Mouse (Mus musculus) hindbrain, embryonic 13.5 days (tissue): ENCODE measurements around the gene Olfr689. TPM values are rescaled to one million over a fixed set of nuclear protein-coding genes. Genes with fewer than 3 reads are reported as not detected.
A peak's percentile ranks its signal among the peaks of the same experiment; 100 is the strongest.
"Not testable (repeated sequence)": the region's sequence is repeated elsewhere in the genome, so short reads cannot be mapped to it uniquely, and the experiment has no call there.

Experiments used
- ATAC-seq: fragments of 200-750 bp; cut with Nextera tagmentation; 2 replicates; pipeline ENCODE4 v1.8.0; 2017; ENCODE audit warnings: moderate TSS enrichment; ENCODE audit not compliant: low FRiP score
- H3K27ac ChIP-seq: fragments of 300-500 bp; sonication (generic); 2 replicates; pipeline ENCODE4 v1.5.1; 2015; ENCODE audit warnings: inconsistent platforms, mild to moderate bottlenecking, moderate library complexity
- H3K27me3 ChIP-seq: fragments of 300-500 bp; sonication (generic); 2 replicates; pipeline ENCODE4 v1.6.1; 2015; ENCODE audit warnings: mild to moderate bottlenecking, inconsistent platforms
- H3K36me3 ChIP-seq: fragments of 300-500 bp; sonication (generic); 2 replicates; pipeline ENCODE4 v1.6.1; 2015; ENCODE audit warnings: mild to moderate bottlenecking, inconsistent platforms
- H3K4me1 ChIP-seq: fragments of 300-500 bp; sonication (generic); replicated peaks from 2 replicates; pipeline ENCODE4 v1.6.1; 2015; ENCODE audit warnings: inconsistent platforms
- H3K4me2 ChIP-seq: fragments of 300-500 bp; sonication (generic); 2 replicates; pipeline ENCODE4 v1.6.1; 2015; ENCODE audit warnings: inconsistent platforms, mild to moderate bottlenecking, moderate library complexity
- H3K4me3 ChIP-seq: fragments of 300-500 bp; sonication (generic); 2 replicates; pipeline ENCODE4 v1.5.1; 2015; ENCODE audit warnings: mild to moderate bottlenecking, inconsistent platforms
- H3K9ac ChIP-seq: fragments of 300-500 bp; sonication (generic); 2 replicates; pipeline ENCODE4 v1.6.1; 2015; ENCODE audit warnings: mild to moderate bottlenecking, inconsistent platforms
- H3K9me3 ChIP-seq: fragments of 300-500 bp; sonication (generic); 2 replicates; pipeline ENCODE4 v1.6.1; 2016; ENCODE audit warnings: inconsistent platforms
- WGBS: fragments of 180-500 bp; shearing (Covaris S2); methylation state at CpG from one replicate; pipeline ENCODE4 v1.1.7; 2015; 5-methylcytosine and 5-hydroxymethylcytosine counted together
- polyA plus RNA-seq: library from polyadenylated mRNA; unstranded; fragments of >200 nt; fragmentation: Nextera tagmentation; extraction: Ambion mirVana; gene quantifications from 2 replicates; pipeline ENCODE4 v1.2.1, GENCODE M21; 2015

Gene Olfr689
- 0.05 TPM in 1 of 2 replicates, not detected in the other for polyA plus RNA-seq

DNA sequence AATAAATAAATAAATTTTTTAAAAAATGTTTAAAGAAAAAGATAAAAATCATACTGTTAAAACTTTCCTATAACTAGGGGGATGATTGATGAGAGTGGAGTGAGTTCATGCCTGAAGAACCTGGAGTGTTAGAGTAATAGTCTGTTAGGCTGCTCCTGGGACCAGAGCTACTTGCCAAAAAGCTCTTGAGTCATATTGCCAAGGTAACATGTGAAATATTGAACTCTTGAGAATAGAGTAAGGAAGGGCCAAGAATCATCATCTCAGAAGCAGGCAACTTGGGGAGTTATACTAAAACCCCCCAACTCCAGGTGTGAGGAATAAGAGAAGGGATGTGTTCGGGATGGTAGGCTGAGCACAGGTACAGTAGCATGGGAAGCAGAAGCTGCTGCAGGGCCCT, at the start of gene Olfr689:
Gene Olfr689 (plus strand): TSS at position 301 of the 400 bp plus-strand sequence.
- Histone ChIP-seq H3K27me3 (no peaks in the 10 kb centered on the region), H3K27ac (no peak within 1 kb of the TSS), H3K4me3 (no peak within 1 kb of the TSS), H3K9me3 (no peaks in the 10 kb centered on the region), H3K4me2 (no peak within 1 kb of the TSS), H3K9ac (no peak within 1 kb of the TSS), H3K36me3 (no peaks in the 10 kb centered on the region), H3K4me1 (no peaks in the 10 kb centered on the region)
- WGBS: 96% methylated on average over 1 of the region's 1 CpGs
- no peak for ATAC-seq

DNA sequence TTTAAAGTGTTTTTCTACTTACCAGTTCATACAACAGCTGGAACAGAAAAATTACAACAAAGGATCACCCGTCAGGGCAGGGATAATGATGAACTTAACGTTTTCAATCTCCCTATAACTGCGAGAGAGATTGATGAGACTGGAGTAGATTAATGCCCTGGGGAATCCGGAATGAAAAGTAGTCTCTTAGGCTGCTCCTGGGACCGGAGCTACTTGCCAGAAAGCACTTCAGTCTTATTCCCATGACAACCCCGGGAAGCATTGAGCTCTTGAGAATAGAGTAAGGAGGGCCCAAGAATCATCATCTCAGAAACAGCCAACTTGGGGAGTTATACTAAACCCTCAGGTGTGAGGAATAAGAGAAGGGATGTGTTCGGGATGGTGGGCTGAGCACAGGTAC, 38.5 kb upstream of the Olfr689 start:
- no peaks in the 10 kb centered on the region for H3K9me3 ChIP-seq
- no peaks in the 10 kb centered on the region for H3K4me1 ChIP-seq
- H3K27me3 ChIP-seq: no peaks in the 10 kb centered on the region
- H3K36me3 ChIP-seq: no peaks in the 10 kb centered on the region
- no peak overlapping the region for H3K9ac ChIP-seq
- WGBS: 70% methylated on average over 7 of the region's 7 CpGs
- no peak overlapping the region for H3K4me3 ChIP-seq
- no peak overlapping the region for H3K4me2 ChIP-seq
- no peak overlapping the region for H3K27ac ChIP-seq
- peak; percentile 46; the same call in 1 of the 2 replicates for ATAC-seq

DNA sequence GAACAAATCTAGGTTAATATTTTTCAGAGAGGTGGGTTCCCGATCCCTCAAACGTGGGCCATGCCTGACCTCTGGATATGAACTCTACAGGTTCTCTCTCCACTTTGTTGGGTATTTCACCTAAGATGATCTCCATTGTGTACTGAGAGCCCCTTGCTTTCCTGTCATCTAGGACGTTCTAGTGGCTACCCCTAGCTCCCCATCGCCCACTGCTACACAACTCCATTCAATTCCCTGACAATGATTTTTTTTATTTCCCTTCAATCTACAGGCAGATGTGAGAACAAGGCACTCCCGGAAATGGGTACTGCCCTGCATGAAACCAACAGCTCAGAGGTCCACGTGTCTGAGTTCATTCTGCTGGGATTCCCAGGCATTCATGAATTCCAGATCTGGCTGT, 23.2 kb upstream of the Olfr689 start, which contains the start of gene Olfr688:
Gene Olfr688 (plus strand): TSS at position 301 of the 400 bp plus-strand sequence.
- no peak within 1 kb of the TSS for H3K4me3 ChIP-seq
- ATAC-seq: no peak
- no peak within 1 kb of the TSS for H3K9ac ChIP-seq
- no peak within 1 kb of the TSS for H3K4me2 ChIP-seq
- 80% methylated on average over 6 of the region's 6 CpGs for WGBS
- no peak within 1 kb of the TSS for H3K27ac ChIP-seq
- H3K36me3 ChIP-seq: no peaks in the 10 kb centered on the region
- H3K4me1 ChIP-seq: no peaks in the 10 kb centered on the region
- H3K9me3 ChIP-seq: no peaks in the 10 kb centered on the region
- H3K27me3 ChIP-seq: no peaks in the 10 kb centered on the region

DNA sequence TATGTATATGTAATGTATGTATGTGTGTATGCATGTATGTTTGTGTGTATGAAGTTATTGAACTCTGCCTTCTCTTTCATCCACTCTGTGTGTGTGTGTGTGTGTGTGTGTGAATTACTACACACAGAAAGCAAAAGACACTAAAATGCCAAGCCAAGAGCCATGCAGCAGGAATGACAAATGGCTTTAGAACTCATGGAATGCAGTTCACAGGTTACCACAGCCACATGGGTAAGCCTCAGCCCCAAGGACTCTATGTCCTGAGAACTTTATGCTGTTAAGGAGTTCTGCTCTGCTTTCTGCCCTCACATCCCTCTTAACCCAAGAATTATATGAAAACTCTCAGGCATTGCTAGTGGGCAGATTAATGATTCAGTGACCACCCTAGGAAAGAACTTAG, 20.9 kb upstream of the Olfr689 start:
- H3K9me3 ChIP-seq: no peaks in the 10 kb centered on the region
- no peak overlapping the region for H3K4me2 ChIP-seq
- H3K27ac ChIP-seq: no peak overlapping the region
- ATAC-seq: no peak
- H3K36me3 ChIP-seq: no peaks in the 10 kb centered on the region
- H3K4me1 ChIP-seq: no peaks in the 10 kb centered on the region
- H3K4me3 ChIP-seq: no peak overlapping the region
- no peaks in the 10 kb centered on the region for H3K27me3 ChIP-seq
- H3K9ac ChIP-seq: no peak overlapping the region

DNA sequence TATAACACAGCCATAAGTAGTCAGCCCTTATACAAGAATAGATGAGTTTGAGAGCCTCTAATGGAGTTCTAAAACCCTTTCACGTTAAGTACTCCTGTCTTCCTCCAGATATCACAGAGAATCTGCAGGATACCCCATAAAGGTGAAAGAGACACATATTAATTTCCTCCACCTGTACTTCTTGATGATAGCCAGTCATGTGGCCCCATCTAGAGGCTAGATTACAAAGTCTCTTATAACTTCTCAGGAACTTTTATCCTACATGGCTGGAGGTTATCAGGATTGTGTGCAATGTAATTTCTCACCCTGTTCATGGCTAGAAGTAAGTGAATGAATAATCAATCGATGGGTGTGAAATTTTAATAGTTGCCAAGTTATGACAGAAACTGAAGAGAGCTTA, 14.3 kb downstream of the Olfr689 start:
- Histone ChIP-seq H3K4me1 (no peaks in the 10 kb centered on the region), H3K4me2 (no peak overlapping the region), H3K27me3 (no peaks in the 10 kb centered on the region), H3K4me3 (no peak overlapping the region), H3K27ac (no peak overlapping the region), H3K9me3 (no peaks in the 10 kb centered on the region), H3K36me3 (no peaks in the 10 kb centered on the region), H3K9ac (no peak overlapping the region)
- ATAC-seq: no peak
- WGBS: 76% methylated on average over 2 of the region's 2 CpGs

DNA sequence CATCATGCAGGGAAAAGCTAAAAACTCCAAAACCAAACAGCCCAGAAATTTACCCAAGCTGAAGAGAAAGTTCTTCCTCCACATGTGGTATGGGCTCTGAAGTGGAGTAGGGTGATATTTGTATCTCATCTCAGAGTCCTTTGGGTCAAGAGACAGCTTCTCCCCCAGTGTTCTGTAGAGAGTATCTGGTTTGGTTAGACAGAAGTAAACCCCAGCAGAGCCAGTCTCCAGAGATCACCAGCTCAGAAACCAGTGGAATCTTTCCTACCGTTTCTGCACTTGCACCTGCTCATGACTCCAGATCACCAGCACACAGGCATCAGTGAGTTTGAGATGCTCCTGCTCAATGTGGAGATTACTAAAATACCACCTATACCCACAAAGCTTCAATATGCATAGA, 23.0 kb downstream of the Olfr689 start, which contains the start of gene Olfr690:
Gene Olfr690 (minus strand): TSS at position 101 of the 400 bp plus-strand sequence.
- H3K27me3 ChIP-seq: no peaks in the 10 kb centered on the region
- no peaks in the 10 kb centered on the region for H3K4me1 ChIP-seq
- no peak for ATAC-seq
- no peaks in the 10 kb centered on the region for H3K36me3 ChIP-seq
- H3K4me3 ChIP-seq: no peak within 1 kb of the TSS
- 82% methylated on average over 1 of the region's 1 CpGs for WGBS
- no peak within 1 kb of the TSS for H3K9ac ChIP-seq
- H3K9me3 ChIP-seq: no peaks in the 10 kb centered on the region
- no peak within 1 kb of the TSS for H3K4me2 ChIP-seq
- no peak within 1 kb of the TSS for H3K27ac ChIP-seq

DNA sequence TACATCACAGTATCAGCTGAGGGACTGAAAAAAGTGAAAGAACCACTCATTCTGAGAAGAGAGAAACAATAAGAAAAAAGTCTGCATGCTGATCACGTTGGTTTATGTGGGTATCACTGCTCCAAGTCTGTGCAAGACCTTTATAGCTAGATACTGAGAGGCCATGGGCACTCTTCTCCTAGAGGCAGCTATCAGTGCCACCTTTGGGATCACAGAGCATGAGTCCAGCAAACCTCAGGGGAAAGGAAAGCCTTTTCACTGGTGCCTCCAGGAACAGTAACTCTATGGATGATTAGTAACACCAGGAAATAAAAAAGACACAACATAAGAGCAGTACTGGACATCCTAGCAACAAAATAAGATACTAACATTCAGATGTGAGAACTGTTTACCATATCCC, 31.2 kb downstream of the Olfr689 start, which contains the start of gene Olfr691:
Gene Olfr691 (minus strand): TSS at position 101 of the 400 bp plus-strand sequence.
- Histone ChIP-seq H3K9ac (no peak within 1 kb of the TSS), H3K9me3 (no peaks in the 10 kb centered on the region), H3K4me3 (no peak within 1 kb of the TSS), H3K4me1 (no peaks in the 10 kb centered on the region), H3K27me3 (no peaks in the 10 kb centered on the region), H3K4me2 (no peak within 1 kb of the TSS), H3K27ac (no peak within 1 kb of the TSS), H3K36me3 (no peaks in the 10 kb centered on the region)
- no peak for ATAC-seq
- 71% methylated on average over 1 of the region's 1 CpGs for WGBS

DNA sequence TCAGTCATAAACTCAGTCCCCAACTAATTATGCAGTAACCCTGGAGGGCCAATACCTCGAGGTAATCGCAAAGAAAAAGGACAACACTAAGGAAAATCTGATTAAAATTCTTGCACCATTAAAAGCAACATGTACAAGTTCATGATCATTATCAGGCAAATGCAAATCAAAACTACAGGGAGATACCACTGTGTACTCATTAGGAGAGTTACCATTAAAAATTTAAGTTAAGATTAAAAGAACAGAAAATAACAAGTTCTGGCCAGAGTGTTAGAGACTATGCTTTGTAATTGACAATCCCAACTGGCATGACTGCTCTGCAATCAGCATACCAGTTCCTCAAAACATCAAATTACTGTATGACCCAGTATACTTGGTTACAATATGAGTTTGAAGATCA, 31.8 kb downstream of the Olfr689 start:
- Histone ChIP-seq H3K4me1 (no peaks in the 10 kb centered on the region), H3K27me3 (no peaks in the 10 kb centered on the region), H3K36me3 (no peaks in the 10 kb centered on the region), H3K27ac (no peak overlapping the region), H3K4me3 (no peak overlapping the region), H3K4me2 (no peak overlapping the region), H3K9ac (no peak overlapping the region), H3K9me3 (no peaks in the 10 kb centered on the region)
- 77% methylated on average over 2 of the region's 2 CpGs for WGBS
- no peak for ATAC-seq

DNA sequence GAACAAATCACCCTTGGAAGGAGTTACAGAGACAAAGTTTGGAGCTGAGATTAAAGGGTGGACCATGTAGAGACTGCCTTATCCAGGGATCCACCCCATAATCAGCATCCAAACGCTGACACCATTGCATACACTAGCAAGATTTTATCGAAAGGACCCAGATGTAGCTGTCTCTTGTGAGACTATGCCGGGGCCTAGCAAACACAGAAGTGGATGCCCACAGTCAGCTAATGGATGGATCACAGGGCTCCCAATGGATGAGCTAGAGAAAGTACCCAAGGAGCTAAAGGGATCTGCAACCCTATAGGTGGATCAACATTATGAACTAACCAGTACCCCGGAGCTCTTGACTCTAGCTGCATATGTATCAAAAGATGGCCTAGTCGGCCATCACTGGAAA, 45.1 kb downstream of the Olfr689 start:
- not testable (repeated sequence) for H3K4me3 ChIP-seq, H3K27me3 ChIP-seq, H3K4me1 ChIP-seq, H3K36me3 ChIP-seq, H3K9ac ChIP-seq, H3K9me3 ChIP-seq, H3K27ac ChIP-seq, H3K4me2 ChIP-seq
- WGBS: no CpG with 5 or more reads among the region's 5 CpGs
- peak; percentile 77 for ATAC-seq

DNA sequence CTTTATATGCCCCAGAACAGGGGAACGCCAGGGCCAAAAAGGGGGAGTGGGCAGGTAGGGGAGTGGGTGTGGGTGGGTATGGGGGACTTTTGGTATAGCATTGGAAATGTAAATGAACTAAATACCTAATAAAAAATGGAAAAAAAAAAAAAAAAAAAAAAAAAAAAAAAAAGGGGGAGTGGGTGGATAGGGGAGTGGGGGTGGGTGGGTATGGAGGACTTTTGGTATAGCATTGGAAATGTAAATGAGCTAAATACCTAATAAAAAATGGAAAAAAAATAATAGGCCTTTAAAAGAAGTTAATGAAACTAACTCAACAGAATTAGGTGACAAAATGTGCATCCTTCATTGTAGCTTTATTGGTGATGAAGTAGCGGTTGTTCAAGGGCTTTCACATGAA, 45.5 kb downstream of the Olfr689 start:
- H3K9ac ChIP-seq, H3K9me3 ChIP-seq, H3K4me3 ChIP-seq, H3K36me3 ChIP-seq, H3K27ac ChIP-seq, H3K27me3 ChIP-seq, H3K4me1 ChIP-seq, H3K4me2 ChIP-seq: not testable (repeated sequence)
- WGBS: 98% methylated on average over 1 of the region's 2 CpGs
- ATAC-seq: peak; percentile 98

DNA sequence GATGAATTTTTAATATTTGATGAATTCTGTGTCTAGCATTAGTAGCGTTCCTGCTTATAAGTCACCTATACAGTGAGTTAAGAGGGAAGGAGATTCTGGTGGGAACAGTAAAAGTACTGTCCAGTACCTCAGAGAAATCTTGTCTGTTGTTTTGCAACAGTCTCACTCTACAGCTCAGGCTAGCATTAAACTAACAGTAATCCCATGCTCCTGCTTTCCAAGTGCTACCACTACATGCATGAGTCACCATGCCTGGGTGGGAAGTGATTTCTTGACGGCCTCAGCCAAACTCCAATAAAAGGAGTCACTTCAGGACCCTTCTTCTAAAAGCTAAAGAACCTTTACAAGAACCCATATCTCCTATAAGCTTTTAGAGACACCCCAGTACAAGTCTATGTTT, 50.7 kb downstream of the Olfr689 start:
- 90% methylated on average over 2 of the region's 2 CpGs for WGBS
- no peaks in the 10 kb centered on the region for H3K9me3 ChIP-seq
- no peak for ATAC-seq
- H3K4me3 ChIP-seq: no peak overlapping the region
- H3K4me1 ChIP-seq: no peaks in the 10 kb centered on the region
- H3K27me3 ChIP-seq: no peaks in the 10 kb centered on the region
- H3K4me2 ChIP-seq: no peak overlapping the region
- H3K27ac ChIP-seq: no peak overlapping the region
- no peak overlapping the region for H3K9ac ChIP-seq
- no peaks in the 10 kb centered on the region for H3K36me3 ChIP-seq

DNA sequence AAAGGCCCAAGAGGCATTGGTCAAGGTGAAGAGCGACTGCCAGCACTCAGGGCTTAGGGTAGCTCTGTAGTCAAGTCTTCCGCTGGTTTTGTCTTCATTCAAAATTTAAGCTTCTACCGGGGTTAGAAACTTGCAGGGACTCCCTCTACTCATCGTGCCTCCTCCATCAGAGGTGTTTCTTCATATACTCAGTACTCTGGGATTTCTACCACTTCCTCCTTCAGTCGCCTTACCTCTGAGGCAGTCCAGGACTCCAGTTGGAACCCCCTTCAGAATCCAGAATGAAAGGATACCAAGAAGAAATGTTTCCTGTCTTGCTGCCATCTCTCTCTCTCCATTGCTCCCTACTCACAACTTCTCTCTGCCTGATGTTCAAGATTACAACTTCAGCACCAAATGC, 56.3 kb downstream of the Olfr689 start:
- no peaks in the 10 kb centered on the region for H3K9me3 ChIP-seq
- no peaks in the 10 kb centered on the region for H3K27me3 ChIP-seq
- H3K27ac ChIP-seq: no peak overlapping the region
- no peak overlapping the region for H3K4me2 ChIP-seq
- H3K9ac ChIP-seq: no peak overlapping the region
- 82% methylated on average over 5 of the region's 5 CpGs for WGBS
- H3K4me3 ChIP-seq: no peak overlapping the region
- no peaks in the 10 kb centered on the region for H3K4me1 ChIP-seq
- ATAC-seq: no peak
- peaks cover 11% of the 10 kb centered on the region for H3K36me3 ChIP-seq

DNA sequence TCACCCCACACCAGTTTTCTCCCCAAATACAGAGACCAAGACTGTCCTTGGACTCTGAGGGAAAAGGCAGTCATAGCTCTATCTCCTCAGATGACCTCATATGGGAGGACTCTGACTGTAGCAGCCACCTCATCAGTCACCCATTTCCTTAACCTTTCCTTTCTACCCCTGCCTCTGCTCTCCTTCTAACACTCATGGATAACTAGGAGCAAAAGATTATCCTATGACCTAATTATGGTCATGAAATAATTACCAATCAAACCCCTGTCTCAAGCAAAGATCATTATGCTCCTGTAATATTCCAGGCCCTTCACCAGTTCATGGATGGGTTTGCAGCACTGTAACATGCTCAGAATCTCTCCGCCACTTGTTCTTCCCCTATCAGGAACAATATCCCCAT, 57.0 kb downstream of the Olfr689 start, which contains the start of gene Olfr692:
Gene Olfr692 (plus strand): TSS at position 301 of the 400 bp plus-strand sequence.
- no peak within 1 kb of the TSS for H3K27ac ChIP-seq
- H3K27me3 ChIP-seq: no peaks in the 10 kb centered on the region
- H3K9ac ChIP-seq: no peak within 1 kb of the TSS
- H3K36me3 ChIP-seq: peaks cover 17% of the 10 kb centered on the region
- no peak for ATAC-seq
- no peaks in the 10 kb centered on the region for H3K4me1 ChIP-seq
- H3K4me2 ChIP-seq: no peak within 1 kb of the TSS
- no peak within 1 kb of the TSS for H3K4me3 ChIP-seq
- WGBS: 97% methylated on average over 1 of the region's 1 CpGs
- no peaks in the 10 kb centered on the region for H3K9me3 ChIP-seq
